Mouse (Mus musculus): ENCODE results near the gene Napa.
A peak's percentile ranks its signal among the peaks of the same experiment; 100 is the strongest.

Gene Napa

DNA sequence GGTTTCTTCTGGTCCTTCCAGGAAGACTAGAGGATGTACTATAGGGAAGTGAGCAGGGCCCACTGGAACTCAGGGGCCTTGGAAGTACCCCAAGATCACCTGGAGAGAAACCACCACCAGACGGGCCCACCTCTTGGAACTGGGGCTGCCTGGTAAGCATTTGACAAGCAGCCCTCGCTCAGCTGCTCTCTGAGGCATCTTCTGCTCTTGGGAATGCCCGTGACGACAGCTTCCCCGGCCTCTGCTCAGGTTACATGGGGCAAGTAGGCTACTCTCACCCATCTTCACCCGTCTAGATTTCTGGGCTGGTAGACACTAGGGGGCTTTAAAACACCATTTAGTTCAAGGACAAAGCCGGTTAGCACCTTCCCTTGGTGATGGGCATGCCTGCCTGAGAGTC, 2.8 kb downstream of the Napa start:
- peak in 1 of 2 experiments; percentile 5 for DNase-seq

DNA sequence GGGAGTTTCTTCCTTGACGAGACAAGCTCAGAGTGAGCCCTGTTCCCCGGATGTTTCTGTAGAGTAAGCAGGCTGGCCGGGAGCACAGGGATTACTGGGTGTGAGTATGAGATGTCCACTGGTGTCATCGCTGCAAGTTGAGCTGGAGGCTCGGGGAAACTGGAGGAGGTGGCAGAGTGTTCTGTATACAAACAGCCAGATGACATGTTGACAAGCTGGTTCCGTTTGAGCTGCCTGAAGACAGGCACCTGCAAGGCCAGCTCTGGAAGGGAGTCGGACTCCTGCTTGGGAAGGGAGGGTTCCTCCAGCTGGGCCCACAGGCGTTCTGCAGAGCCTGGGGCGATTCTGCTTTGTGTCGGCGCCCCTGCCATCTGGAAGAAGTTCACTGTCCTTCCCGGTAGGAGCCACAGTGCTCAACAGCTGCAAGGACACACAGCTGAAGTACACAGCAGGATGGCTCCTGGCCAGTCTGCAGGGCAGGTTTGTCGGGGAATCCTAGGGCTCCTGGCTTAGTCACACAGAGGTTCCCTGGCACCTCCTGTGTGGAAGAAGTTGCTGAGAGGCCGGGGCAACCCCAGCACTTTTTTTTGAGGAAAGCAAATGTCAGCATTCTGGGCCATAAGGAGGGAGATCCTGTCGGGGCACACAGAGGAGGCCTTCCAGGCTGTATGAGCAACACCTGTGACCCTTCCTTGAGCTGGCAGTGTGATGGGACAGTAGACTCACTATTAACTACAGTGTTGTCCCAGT, 3.6 kb downstream of the Napa start:
- DNase-seq = peak in 1 of 2 experiments; percentile 15

DNA sequence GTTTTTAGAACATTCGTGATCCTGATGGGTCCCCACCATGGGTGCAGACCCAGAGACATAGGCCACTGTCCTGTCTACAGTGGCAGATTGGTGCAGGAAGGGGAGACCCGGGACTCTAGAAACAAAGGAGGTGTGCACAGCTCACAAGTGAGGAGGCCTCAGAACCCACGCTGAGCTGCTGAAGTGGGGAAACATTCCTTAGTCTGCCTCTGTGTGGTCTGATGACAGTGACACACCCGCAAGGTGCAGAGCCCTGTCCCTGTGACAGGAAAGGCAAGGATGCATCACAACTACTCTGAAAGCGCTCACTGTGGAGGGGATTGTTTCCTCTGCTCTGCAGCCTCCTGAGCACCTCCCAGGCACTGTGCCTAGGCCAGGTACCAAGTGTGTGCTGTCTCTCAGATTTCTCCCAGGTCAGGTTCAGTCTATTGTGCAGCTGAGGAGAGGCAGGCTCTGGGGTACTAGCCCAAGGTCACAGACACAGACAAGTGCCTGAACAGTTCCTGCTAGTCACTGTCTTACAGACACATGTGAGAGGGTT, 4.5 kb downstream of the Napa start:
- DNase-seq = no peak

DNA sequence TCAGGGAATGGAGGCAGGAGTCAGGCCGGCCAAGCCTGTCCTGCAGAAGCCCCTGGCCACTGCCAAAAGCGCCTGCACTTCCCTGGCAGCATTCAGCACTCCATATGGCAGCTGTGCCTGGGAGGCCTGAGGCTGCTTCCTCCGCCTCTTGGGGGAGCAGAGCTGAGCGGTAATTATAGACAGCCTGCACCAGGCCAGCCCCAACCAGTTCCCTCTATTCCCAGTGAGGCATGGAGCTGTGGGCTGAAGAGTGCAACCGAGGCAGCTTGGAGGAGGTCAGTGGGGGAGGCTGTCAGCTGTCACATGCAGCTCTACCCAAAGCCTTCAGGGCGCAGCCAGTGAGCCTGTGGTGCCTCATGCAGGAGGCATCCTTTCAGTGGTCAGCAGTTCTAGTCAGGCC, 5.5 kb downstream of the Napa start:
- DNase-seq = peak; percentile 87 to 90

DNA sequence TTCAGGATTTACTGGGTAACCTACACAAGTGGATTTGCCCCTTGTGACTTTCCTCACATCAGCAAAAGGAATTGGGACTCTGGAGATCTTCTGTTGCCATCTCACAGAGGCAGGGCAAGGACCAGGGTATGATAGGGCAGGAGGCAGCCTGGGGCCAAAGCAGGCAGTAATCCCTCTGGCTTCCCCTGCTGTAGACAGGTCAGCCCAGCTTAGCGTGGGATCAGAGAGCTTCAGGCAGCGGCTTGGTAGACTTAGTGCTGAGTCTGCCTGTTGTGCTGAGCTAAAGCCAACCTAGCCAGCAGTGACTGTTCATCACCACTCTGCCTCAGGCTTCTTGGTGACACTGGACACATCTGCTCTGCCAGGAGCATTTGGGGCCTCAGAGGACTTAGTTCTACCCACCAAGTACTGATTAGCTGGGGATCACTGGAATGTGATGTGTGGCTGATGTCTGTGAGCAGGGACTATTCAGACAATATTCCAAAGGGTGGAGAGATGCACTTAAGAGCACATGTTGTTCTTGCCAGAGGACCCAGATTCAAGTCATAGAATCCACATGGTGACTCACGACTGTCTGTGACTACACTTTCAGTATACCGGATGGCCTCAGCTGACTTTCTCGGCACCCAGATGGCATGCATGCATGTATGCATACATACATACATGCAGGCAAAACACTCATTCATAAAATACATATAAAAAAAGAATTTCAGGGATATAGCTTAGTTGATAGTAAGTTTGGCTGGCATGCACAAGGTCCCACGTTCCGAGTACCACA, 6.5 kb downstream of the Napa start:
- no peak for DNase-seq

DNA sequence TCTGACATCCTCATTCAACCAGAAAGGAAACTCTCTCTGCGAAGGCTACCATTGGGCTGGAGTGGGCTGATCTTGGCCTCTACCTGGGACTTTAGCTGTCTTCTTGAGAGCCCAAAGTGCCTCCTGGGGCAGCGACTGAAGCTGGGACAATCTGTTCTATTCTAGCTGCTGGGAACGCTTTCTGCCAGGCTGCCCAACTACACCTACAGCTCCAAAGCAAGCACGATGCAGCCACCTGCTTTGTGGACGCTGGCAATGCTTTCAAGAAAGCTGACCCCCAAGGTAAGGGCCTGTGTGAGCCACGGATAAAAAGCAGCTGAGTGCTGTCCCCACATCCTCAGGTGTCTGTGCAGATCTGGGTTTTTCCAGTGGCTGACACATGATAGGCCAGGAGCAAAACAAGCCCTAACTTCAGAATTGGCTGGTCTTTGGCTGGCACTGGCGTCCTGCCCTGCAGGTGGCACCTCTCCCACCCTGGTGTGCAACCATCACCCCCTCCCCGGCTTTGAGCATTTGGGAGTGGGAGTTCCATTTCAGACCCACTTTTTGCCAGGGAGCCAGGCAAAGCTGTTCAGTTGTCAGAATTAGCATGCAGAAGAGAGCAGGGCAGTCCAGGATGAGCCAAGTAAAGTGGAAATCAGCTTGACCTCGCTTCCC, 10.8 kb downstream of the Napa start:
- no peak for DNase-seq

DNA sequence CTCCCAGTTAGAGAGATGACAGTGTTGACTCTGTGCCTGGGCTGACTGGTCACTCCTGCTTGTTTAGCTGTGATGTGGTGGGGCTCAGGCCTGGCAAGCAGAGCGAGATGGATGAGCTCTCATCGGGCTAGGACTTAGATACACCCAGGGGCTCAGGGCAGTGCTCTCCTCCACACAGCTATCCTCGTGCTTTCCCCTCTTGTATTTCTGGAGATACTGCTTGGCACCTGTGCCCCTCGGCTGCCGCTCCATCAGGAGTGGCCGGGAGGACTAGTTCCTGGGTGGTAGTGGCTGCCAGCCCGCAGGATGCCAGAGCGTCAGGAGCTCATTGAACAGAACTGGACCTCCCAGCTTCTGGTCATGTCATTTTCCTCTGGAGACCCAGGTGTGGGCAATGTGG, 11.9 kb downstream of the Napa start:
- no peak for DNase-seq

DNA sequence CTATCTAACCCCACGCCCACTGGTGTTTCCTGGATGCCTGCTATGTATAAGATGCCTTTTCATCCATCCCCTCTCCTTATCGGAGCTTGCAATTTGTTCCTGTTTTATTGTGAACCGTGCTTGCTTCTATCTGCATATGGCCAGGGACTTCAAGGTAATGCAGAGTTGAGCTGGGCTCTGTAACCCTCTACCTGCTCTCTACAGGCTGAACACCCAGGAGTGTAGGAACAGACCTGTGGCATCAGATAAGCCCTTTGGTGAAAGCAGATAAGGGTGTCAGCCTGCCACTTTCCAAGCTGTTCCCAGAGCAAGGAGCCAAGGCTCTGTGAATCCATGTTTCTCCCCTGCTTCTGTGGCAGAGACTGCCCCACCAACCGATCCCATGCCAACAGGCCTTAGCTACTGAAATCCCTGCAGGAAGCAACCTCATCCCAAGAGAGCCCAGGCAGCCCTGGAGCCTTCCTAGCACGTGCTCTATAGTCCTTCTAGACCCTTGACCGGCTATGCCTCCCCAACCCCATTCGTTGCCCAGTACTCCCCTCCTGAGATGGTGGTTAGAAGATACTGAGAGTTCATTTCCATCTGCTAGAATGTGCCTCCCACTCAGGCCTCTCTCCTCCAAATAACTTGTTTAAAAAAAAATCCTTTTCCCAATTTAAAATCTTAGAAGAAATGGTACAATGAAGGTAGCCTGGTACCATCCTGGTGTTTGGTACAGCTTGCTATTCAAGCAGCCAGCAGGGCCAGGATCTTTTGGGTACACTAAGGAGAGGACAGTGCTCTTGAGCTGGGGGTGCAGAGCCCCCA, 13.2 kb downstream of the Napa start:
- no peak for DNase-seq

DNA sequence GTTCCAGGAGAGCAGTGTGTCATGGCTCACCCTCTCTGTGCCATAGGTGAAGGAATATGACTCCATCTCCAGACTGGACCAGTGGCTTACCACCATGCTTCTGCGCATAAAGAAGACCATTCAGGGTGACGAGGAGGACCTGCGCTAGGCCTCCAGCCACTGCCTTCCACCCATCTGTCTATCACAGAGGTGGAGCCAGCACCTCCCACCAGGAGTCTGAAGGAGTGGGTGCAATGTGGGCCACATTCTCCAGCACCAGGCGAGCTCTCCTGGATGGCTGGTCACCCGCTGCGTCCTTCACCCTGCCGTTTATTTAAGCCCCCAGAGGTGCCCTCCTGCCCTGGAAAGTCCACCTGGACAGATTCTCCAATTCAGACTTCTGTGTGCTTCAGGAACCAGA, 18.2 kb downstream of the Napa start:
- no peak for DNase-seq

DNA sequence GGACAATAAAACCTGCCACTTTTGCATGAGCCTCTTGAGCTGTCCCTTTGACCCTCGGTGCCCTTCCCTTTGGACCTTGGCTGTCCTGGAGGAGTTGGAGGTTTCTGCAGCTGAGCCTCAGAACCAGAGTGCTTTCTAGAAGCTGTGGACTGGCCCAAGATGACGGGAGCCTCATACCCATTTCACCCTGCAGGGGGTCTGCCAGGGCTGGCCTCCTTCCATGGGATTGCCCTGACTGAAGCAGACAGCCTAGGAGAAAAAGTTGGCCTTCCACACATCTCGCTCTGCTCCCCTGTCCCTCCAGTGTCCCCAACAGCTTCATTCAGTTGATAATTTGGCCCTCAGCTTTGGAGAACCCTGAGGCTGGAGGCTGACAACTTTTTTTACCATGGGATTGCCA, 18.8 kb downstream of the Napa start:
- DNase-seq = peak; percentile 69 to 70

DNA sequence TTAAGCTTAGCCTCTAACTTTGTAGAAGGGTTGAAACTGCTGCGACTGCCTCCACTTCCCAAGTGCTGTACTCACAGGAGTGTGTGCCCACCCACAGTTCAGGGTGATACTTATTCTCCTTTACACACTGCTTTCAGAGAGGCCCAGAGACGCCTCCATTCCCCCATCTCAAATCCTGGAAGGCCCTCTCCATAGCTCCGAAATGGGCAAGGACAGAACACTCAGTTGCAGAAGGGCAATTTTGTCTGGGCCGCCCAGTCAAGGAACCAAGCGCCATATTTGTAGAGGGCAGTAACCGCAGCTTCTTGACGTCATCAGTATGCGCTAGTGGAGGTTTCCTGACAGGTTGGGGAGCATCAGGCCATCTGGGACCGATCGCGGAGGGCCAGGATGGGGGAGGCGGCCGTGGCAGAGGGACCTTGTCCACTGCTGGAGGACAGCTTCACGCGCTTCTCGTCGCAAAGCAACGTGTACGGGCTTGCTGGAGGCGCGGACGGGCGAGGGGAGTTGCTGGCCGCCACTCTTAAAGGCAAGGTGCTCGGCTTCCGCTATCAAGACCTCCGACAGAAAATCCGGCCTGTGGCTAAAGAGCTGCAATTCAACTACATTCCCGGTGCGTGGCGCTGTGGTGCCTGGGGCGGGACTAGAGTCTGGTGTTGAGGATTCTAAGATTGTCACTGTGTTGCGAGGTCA, 21.5 kb downstream of the Napa start, which contains the start of gene Kptn:
Gene Kptn (plus strand): TSS at position 327 of the 693 bp plus-strand sequence.
- DNase-seq = peak; percentile 94 to 96

DNA sequence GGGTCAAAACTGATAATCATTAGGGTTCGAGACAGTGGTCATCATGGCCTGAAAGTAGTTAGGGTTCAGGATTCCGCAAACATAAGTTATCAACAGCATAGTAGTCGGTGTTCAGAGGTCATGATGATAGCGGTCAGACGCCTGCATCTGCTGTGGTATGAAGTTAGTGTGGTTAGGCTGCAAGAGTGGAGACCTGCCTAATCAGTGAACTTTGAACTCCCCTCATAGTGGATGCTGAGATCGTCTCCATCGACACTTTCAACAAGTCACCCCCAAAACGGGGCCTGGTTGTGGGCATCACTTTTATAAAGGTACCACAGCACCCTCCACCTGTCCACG, 22.0 kb downstream of the Napa start:
- DNase-seq = no peak

DNA sequence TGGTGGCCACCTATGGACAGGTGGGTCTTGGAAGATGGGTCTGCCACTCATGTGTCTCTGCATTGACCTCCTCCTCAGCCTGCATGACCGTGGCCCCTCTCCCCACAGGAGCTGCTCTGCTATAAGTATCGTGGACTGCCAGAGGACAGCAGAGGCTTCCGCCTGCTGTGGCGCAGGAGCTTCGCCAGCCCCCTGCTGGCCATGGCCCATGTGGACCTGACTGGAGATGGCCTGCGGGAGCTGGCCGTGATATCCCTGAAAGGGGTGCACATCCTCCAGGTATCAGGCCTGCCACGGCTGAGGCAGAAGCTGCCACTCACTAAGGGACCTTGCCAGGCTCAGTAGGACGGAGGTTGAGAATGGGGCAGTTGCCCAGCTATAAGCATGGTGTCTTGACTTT, 27.6 kb downstream of the Napa start:
- no peak for DNase-seq

DNA sequence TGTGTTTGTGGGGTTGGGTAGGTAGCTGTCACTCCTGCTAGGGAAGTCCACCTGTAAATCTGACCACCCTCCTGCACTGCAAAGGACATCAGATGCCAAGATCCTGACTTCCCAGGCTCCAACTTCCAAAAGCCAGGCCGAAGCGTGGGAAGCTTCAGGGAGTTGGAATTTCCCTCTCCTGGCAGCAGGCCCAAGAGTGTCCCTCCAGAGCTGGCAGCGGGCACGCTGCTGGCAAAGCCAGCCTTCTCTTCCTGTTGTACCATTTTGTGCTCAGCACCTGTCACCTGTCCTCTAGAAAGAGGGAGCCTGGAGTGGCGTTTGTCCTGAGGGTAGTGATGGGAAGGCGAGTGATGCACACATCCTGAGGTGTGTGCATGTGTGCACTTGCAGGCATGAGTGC, 30.1 kb downstream of the Napa start:
- DNase-seq = peak; percentile 94 to 95

DNA sequence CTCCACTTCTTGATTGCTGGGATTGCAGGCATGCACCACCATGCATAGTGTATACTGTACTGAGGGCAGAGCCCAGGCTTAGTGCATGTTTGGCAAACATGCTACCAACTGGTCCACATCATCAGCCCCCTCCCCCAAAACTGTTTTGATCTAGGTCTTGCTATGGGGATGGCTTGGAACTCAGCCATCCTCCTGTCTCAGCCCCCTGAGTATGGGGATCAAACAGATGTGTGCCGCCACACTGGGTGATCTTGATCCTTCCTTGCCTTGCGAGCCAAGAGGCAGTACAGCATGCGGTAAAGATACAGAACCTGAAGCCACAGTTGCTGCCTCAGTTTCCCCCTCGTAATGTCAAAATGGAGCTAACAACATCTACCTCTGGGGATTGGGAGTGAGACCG, 30.6 kb downstream of the Napa start:
- no peak for DNase-seq

DNA sequence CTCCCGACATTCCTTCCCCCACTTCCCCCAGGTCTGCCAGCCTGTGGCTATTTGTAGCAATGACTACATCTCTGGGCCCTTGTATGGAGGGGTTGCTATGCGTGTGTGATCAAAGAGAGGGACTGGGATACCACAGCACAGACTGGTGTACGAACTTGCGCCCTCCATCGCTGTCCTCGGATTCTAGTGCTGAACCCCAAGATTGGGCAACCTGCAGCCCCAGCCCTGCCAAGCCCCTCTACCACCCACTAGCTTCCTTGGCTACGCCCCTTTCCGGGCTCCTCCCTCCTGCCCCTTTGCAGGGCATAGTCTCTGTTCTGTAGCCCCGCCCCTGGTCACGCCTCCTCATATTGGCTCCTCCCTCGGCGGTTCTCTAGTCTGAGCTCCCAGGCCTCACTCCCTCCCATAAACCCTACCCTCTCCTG, 31.2 kb downstream of the Napa start, which contains the start of gene Slc8a2:
Gene Slc8a2 (plus strand): TSS at position 406 of the 425 bp plus-strand sequence.
- peak; percentile 96 for DNase-seq

DNA sequence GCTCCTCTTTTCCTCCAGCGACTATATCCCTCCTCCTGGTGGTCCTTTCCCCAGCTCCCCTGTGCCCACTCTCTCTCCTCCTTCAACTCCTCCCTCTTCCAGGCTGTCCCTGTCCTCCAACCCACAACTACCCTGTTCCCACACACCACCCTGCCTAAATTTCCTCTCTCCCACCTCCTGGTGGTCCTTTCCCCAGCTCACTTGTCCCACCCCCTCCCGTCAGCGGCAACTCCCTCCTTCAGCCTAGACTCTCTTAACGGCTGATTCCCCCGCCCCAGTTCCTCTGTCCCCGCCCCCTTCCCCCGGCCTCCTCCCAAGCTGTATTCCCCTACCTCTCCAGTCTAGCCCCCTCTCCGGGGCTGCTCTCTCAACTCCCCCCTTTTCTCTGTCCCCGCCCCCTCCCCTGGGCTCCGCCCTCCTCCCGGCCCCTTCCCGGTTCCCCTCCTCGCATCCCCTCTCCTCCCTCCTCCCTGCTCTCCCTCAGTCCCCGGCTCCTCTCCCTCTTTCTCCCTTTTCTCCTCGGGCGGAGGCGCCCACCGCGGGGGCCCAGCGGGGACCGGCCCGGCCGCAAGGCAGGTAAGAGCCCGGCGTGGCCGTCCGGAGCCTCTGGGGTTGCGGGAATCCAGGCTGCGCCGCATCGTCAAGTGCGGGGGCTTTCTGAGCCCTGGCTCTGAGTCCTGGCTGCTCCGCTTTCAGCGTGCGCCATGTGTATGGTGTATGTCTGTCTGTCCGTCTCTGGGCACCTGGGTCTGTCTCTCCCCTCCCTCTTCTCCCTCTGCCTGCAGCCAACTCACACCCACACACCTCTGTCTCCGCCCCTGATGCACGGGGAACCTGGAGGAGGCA, 31.8 kb downstream of the Napa start:
- peak; percentile 67 to 73 for DNase-seq

DNA sequence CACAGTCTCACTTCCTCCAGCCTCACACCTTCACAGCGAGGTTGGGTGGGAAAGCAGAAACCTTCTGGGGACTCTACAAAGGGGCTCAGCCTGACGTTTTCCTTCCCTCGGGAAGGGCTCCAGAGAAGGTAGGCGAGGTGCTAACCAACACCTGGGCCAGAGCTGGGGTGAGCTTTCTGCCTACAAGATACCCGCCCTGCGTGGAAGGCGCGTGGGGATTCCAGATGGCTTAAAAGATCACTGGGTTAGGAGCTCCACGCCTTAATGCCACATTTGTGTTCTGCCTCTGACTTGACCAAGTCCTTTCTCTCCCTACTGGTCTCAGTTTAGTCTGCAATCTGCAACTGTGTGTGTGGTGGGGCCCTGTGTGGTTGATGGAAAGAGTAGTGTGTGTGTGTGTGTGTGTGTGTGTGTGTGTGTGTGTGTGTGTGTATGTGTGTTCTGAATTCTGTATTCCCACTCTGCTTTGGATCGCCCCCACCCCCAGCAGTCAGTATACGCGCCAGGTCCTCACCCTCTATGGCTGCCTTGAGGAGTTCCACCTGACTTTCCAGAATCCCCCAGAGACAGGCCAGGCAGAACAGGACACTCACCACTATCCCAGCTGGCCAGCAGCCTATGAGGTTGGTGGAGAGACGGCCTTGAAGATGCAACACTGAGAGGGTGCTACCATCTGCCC, 32.8 kb downstream of the Napa start:
- DNase-seq = peak; percentile 44 to 53

DNA sequence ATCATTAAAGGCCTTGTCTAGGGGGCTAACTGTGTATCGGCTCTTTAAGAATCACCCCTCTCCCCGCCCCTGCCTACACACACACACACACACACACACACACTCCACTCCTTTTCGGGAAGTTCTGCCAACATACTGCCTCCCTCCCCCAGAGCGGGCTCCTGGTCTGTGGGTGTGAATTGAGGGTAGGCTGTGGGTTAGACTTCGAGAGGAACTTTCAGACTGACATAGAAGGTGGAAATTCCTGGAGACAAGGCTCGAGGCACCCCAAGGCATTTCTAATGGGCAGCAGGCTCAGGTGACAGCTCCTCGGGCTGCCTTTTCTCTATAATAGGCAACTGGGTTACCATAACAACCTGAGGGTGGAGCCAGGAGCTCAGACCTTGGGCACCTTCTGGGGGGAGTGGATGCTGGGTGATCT, 33.9 kb downstream of the Napa start:
- peak; percentile 51 to 64 for DNase-seq

DNA sequence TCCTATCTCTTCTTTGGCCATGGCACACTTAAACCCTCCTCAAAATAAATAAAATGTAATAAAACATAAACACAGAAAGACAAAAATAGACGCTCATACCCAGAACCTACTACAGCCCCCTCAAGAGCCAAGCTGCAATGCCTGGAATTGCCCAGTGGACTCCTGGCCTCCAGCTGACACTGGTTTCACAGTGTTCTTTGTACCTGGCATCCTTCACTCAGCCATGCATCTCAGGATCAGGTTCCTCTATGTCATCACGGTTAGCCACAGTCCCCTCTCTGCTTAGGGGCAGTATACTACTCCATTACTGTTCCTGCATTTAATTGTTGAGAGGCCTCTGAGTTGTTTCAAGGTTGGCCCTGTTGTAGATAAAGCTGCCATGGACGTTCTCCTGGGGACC, 34.7 kb downstream of the Napa start:
- DNase-seq = no peak

Data from cerebellum, postnatal 36 days (tissue).